Mouse (Mus musculus) megakaryocyte, embryonic 14.5 days (primary cell): ENCODE measurements around the gene Cnot11.

ENCODE experiments used
- FLI1 ChIP-seq: IDR thresholded peaks from 2 replicates; pipeline ENCODE4 v1.6.1; 2012; ENCODE audit warnings: low read length, inconsistent platforms, mixed read lengths
- GATA1 ChIP-seq: IDR thresholded peaks from 3 replicates; pipeline ENCODE4 v1.6.1; 2012; ENCODE audit warnings: mixed read lengths, low read length, inconsistent platforms, borderline replicate concordance

DNA sequence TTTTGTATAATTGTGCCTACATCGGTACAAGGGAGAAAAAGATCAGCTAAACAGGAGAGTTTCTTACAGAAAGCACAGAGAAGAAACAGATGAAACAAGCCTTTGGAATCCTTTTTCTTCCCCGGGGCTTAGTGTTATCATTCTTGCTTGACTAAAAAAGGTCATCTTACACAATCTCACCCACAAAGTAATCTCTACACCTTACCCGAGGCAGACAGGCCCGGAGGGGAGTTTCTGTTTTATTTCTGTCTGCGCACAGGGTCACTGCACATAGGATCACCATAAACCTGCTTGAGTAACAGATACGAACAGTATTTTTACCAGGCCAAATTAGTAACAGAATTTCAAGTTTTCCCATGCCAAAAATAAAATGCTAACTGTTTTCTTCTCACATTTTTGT, 36.9 kb downstream of the Cnot11 start:
- TF ChIP-seq GATA1 (no peak), FLI1 (no peak)
